Mouse (Mus musculus): Measurements from ENCODE around the gene Zfp709.
"Not testable (repeated sequence)": the region's sequence is repeated elsewhere in the genome, so short reads cannot be mapped to it uniquely, and the experiment has no call there.

GRCm38 (mm10) chr8:71851014-71851413 lies 30.8 kb upstream of the Zfp709 start:
- TF ChIP-seq CTCF, POLR2A (IDR thresholded peaks at IDR 0.05; ENCODE audit: insufficient read depth, low read depth, low read length): not testable (repeated sequence)
